Mouse (Mus musculus) myocyte (in vitro differentiated cells): ENCODE measurements at regions not wholly inside any gene's neighbourhood (a gene's known extent, or its start where the extent isn't known, plus 50 kb on each side); places are given as distances from the start of the nearest gene placed in this dataset.

Source experiments
- E2F4 ChIP-seq: IDR thresholded peaks from one replicate; pipeline ENCODE4 v1.6.1; 2011; ENCODE audit warnings: mild to moderate bottlenecking, control low read depth, moderate library complexity; ENCODE audit not compliant: insufficient read depth
- POLR2A ChIP-seq: IDR thresholded peaks from one replicate; pipeline ENCODE4 v1.6.1; 2011; ENCODE audit warnings: low read depth, mild to moderate bottlenecking, control low read depth, moderate library complexity; ENCODE audit not compliant: insufficient read length
- TCF3 ChIP-seq: IDR thresholded peaks from one replicate; pipeline ENCODE4 v1.6.1; 2011; ENCODE audit warnings: low read depth, control low read depth; ENCODE audit not compliant: insufficient read length
- USF1 ChIP-seq: IDR thresholded peaks from one replicate; pipeline ENCODE4 v1.6.1; 2011; ENCODE audit warnings: low read depth, mild to moderate bottlenecking, control low read depth, moderate library complexity

DNA sequence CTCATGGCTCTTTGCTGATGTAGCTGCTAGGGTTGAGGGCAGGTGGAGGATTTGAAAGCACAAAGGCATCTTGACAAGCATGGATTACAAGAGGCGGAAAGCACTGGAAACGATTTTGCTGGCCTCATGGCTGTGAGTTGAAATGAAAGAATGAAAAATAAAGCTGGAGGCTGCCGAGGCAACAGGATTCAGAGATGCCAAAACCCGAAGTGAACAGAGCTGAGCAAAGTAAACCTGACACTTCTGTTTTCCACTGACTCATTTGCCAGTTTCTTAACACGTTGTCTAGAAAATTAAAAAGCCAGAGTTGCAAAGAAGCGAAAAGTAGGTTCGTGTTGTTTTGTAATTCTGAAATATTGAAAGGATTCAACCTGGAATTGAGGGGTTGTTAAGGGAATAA is 504.2 kb upstream of the Frg1 start:
- no peak for TF ChIP-seq POLR2A
- TF ChIP-seq USF1, result no peak
- TF ChIP-seq TCF3, result no peak
- no peak for TF ChIP-seq E2F4
